Mouse (Mus musculus) liver, embryonic 11.5 days (tissue): ENCODE measurements around the gene Arhgap24. TPM values are rescaled to one million over a fixed set of nuclear protein-coding genes. Genes with fewer than 3 reads are reported as not detected.

ENCODE experiments used
- ATAC-seq: fragments of 200-750 bp; cut with Nextera tagmentation; replicated peaks from 2 replicates; pipeline ENCODE4 v1.8.0; 2017; ENCODE audit warnings: moderate number of reproducible peaks, mild to moderate bottlenecking, moderate TSS enrichment, moderate library complexity; ENCODE audit not compliant: low FRiP score
- DNase-seq: peaks from one replicate; pipeline ENCODE4 v3.0.0-alpha.2; 2017; ENCODE audit warnings: low spot score
- H3K27ac ChIP-seq: fragments of 300-500 bp; sonication (generic); 2 replicates; pipeline ENCODE4 v1.5.1; 2014; ENCODE audit warnings: mild to moderate bottlenecking, low read depth, low read length, control low read depth
- H3K27me3 ChIP-seq: fragments of 300-500 bp; sonication (generic); replicated peaks from 2 replicates; pipeline ENCODE4 v1.6.1; 2014; ENCODE audit warnings: low read length, mixed read lengths; ENCODE audit not compliant: control insufficient read depth, insufficient read depth
- H3K36me3 ChIP-seq: fragments of 300-500 bp; sonication (generic); 2 replicates; pipeline ENCODE4 v1.6.1; 2014; ENCODE audit warnings: mild to moderate bottlenecking, low read length, moderate library complexity, mixed read lengths; ENCODE audit not compliant: control insufficient read depth, insufficient read depth
- H3K4me1 ChIP-seq: fragments of 300-500 bp; sonication (generic); replicated peaks from 2 replicates; pipeline ENCODE4 v1.6.1; 2014; ENCODE audit warnings: low read length, mixed read lengths; ENCODE audit not compliant: control insufficient read depth, insufficient read depth
- H3K4me2 ChIP-seq: fragments of 300-500 bp; sonication (generic); 2 replicates; pipeline ENCODE4 v1.6.1; 2014; ENCODE audit warnings: mild to moderate bottlenecking, control low read depth, moderate library complexity
- H3K4me3 ChIP-seq: fragments of 300-500 bp; sonication (generic); 2 replicates; pipeline ENCODE4 v1.5.1; 2014; ENCODE audit warnings: low read depth, low read length, control low read depth
- H3K9ac ChIP-seq: fragments of 300-500 bp; sonication (generic); 2 replicates; pipeline ENCODE4 v1.6.1; 2014; ENCODE audit warnings: low read depth, low read length, control low read depth
- H3K9me3 ChIP-seq: fragments of 300-500 bp; sonication (generic); 2 replicates; pipeline ENCODE4 v1.6.1; 2016; ENCODE audit warnings: low read length, inconsistent platforms, mixed read lengths; ENCODE audit not compliant: control insufficient read depth
- WGBS: fragments of 180-500 bp; shearing (Covaris S2); extraction: QIAGEN DNeasy Blood & Tissue Kit; methylation state at CpG from one replicate; pipeline ENCODE4 v1.1.7; 2014; 5-methylcytosine and 5-hydroxymethylcytosine counted together
- polyA plus RNA-seq: library from polyadenylated mRNA; unstranded; fragments of >200 nt; fragmentation: Nextera tagmentation; extraction: Ambion mirVana; gene quantifications from 2 replicates; pipeline ENCODE4 v1.2.1, GENCODE M21; 2014

The Arhgap24 gene
- polyA plus RNA-seq, 1 experiment from 2014 or later: 5.3 TPM

- Histone ChIP-seq H3K27me3 (no peaks in the 10 kb centered on the region), H3K4me3 (no peak overlapping the region), H3K4me1 (no peaks in the 10 kb centered on the region), H3K4me2 (no peak overlapping the region), H3K9ac (no peak overlapping the region), H3K27ac (no peak overlapping the region), H3K9me3 (no peaks in the 10 kb centered on the region), H3K36me3 (no peaks in the 10 kb centered on the region)
- 82% methylated on average over 10 of the region's 10 CpGs for WGBS
- DNase-seq: no peak
- no peak for ATAC-seq
Observed at GRCm38 (mm10) chr5:102765694-102766093, 284.5 kb downstream of the Arhgap24 start.

- WGBS: 72% methylated on average over 6 of the region's 6 CpGs
Observed at GRCm38 (mm10) chr5:102766311-102767057, 285.3 kb downstream of the Arhgap24 start.

GRCm38 (mm10) chr5:102767058-102767444, 285.9 kb downstream of the Arhgap24 start:
- Histone ChIP-seq H3K27ac (no peak overlapping the region), H3K4me2 (no peak overlapping the region), H3K4me3 (no peak overlapping the region), H3K36me3 (no peaks in the 10 kb centered on the region), H3K4me1 (no peaks in the 10 kb centered on the region), H3K9ac (no peak overlapping the region), H3K27me3 (no peaks in the 10 kb centered on the region), H3K9me3 (no peaks in the 10 kb centered on the region)
- ATAC-seq (no peak), DNase-seq (no peak)
- WGBS: 85% methylated on average over 4 of the region's 4 CpGs

More at GRCm38 (mm10) chr5:102766311-102767057, 285.3 kb downstream of the Arhgap24 start:
- H3K27me3 ChIP-seq: no peaks in the 10 kb centered on the region
- H3K9ac ChIP-seq: no peak overlapping the region
- no peak overlapping the region for H3K4me2 ChIP-seq
- H3K4me3 ChIP-seq: no peak overlapping the region
- H3K36me3 ChIP-seq: no peaks in the 10 kb centered on the region
- H3K4me1 ChIP-seq: no peaks in the 10 kb centered on the region
- ATAC-seq (no peak), DNase-seq (no peak)
- no peaks in the 10 kb centered on the region for H3K9me3 ChIP-seq
- no peak overlapping the region for H3K27ac ChIP-seq

- no peaks in the 10 kb centered on the region for H3K4me1 ChIP-seq
- no peaks in the 10 kb centered on the region for H3K36me3 ChIP-seq
- no peak overlapping the region for H3K27ac ChIP-seq
- H3K9me3 ChIP-seq: no peaks in the 10 kb centered on the region
- H3K4me3 ChIP-seq: no peak overlapping the region
- no peak overlapping the region for H3K9ac ChIP-seq
- no peak overlapping the region for H3K4me2 ChIP-seq
- WGBS: 77% methylated on average over 7 of the region's 7 CpGs
- H3K27me3 ChIP-seq: no peaks in the 10 kb centered on the region
- no peak for ATAC-seq
- DNase-seq: no peak
Observed at GRCm38 (mm10) chr5:102767822-102768221, 286.6 kb downstream of the Arhgap24 start.

- H3K4me2 ChIP-seq: no peak overlapping the region
- no peaks in the 10 kb centered on the region for H3K4me1 ChIP-seq
- H3K4me3 ChIP-seq: no peak overlapping the region
- WGBS: 57% methylated on average over 12 of the region's 12 CpGs
- ATAC-seq: no peak
- no peak overlapping the region for H3K27ac ChIP-seq
- no peak overlapping the region for H3K9ac ChIP-seq
- H3K27me3 ChIP-seq: no peaks in the 10 kb centered on the region
- no peaks in the 10 kb centered on the region for H3K9me3 ChIP-seq
- DNase-seq: no peak
- no peaks in the 10 kb centered on the region for H3K36me3 ChIP-seq
Observed at GRCm38 (mm10) chr5:102768385-102769080, 287.3 kb downstream of the Arhgap24 start.

- WGBS: 71% methylated on average over 7 of the region's 7 CpGs
- Histone ChIP-seq H3K4me3 (no peak overlapping the region), H3K36me3 (no peaks in the 10 kb centered on the region), H3K9ac (no peak overlapping the region), H3K27ac (no peak overlapping the region), H3K4me2 (no peak overlapping the region), H3K27me3 (no peaks in the 10 kb centered on the region), H3K9me3 (no peaks in the 10 kb centered on the region), H3K4me1 (no peaks in the 10 kb centered on the region)
- no peak for ATAC-seq
- no peak for DNase-seq
Observed at GRCm38 (mm10) chr5:102770611-102771010, 289.4 kb downstream of the Arhgap24 start.

GRCm38 (mm10) chr5:102774500-102774899, 293.3 kb downstream of the Arhgap24 start:
- H3K4me3 ChIP-seq: no peak overlapping the region
- no peaks in the 10 kb centered on the region for H3K36me3 ChIP-seq
- H3K27ac ChIP-seq: no peak overlapping the region
- H3K4me1 ChIP-seq: no peaks in the 10 kb centered on the region
- no peak overlapping the region for H3K9ac ChIP-seq
- H3K9me3 ChIP-seq: no peaks in the 10 kb centered on the region
- DNase-seq: no peak
- no peak overlapping the region for H3K4me2 ChIP-seq
- 52% methylated on average over 4 of the region's 4 CpGs for WGBS
- no peaks in the 10 kb centered on the region for H3K27me3 ChIP-seq
- no peak for ATAC-seq

- Histone ChIP-seq H3K9ac (no peak overlapping the region), H3K27me3 (no peaks in the 10 kb centered on the region), H3K36me3 (no peaks in the 10 kb centered on the region), H3K4me1 (no peaks in the 10 kb centered on the region), H3K9me3 (no peaks in the 10 kb centered on the region), H3K4me3 (no peak overlapping the region), H3K27ac (no peak overlapping the region), H3K4me2 (no peak overlapping the region)
- ATAC-seq: no peak
- DNase-seq: no peak
- WGBS: 89% methylated on average over 9 of the region's 9 CpGs
Observed at GRCm38 (mm10) chr5:102777255-102777654, 296.1 kb downstream of the Arhgap24 start.

GRCm38 (mm10) chr5:102777852-102778251, 296.7 kb downstream of the Arhgap24 start:
- H3K4me1 ChIP-seq: no peaks in the 10 kb centered on the region
- no peak for DNase-seq
- H3K27ac ChIP-seq: no peak overlapping the region
- 40% methylated on average over 9 of the region's 9 CpGs for WGBS
- H3K27me3 ChIP-seq: no peaks in the 10 kb centered on the region
- H3K9me3 ChIP-seq: no peaks in the 10 kb centered on the region
- no peak overlapping the region for H3K9ac ChIP-seq
- no peak overlapping the region for H3K4me2 ChIP-seq
- no peaks in the 10 kb centered on the region for H3K36me3 ChIP-seq
- no peak for ATAC-seq
- no peak overlapping the region for H3K4me3 ChIP-seq
